Mouse (Mus musculus): ENCODE measurements at regions not wholly inside any gene's neighbourhood (a gene's known extent, or its start where the extent isn't known, plus 50 kb on each side); places are given as distances from the start of the nearest gene placed in this dataset.

DNA sequence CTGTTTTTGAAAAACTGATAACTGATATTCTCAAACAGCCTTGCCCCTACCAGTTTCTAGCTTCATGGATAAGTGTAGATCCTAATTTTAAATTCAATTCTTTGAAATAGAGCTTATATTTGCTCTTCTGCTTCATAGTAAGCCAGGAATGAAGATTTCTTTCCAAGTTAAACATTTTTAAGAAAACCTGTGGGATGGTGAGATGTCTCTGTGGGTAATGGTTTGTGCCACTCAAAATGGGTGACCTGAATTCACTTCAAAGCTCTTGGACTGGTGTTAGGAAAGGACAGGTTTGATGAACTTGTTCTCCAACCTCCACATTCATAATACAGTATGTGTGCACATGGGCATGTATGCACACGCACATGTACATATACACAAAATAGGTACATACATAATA is 1126.2 kb upstream of the Jmjd1c start:
- Histone ChIP-seq H3K9ac (ENCODE audit: low read length) (no peak overlapping the region), H3K9me3 (ENCODE audit: control insufficient read depth, low read length) (no peaks in the 10 kb centered on the region), H3K4me2 (ENCODE audit: low read depth) (no peak overlapping the region), H3K27me3 (ENCODE audit: control insufficient read depth, insufficient read depth, low read length) (no peaks in the 10 kb centered on the region), H3K27ac (ENCODE audit: low read depth, low read length) (no peak overlapping the region), H3K4me3 (ENCODE audit: low read depth, low read length) (no peak overlapping the region), H3K4me1 (ENCODE audit: control insufficient read depth, insufficient read depth, low read length) (no peaks in the 10 kb centered on the region), H3K36me3 (ENCODE audit: control insufficient read depth, insufficient read depth, low read length) (no peaks in the 10 kb centered on the region)
- ATAC-seq (ENCODE audit: insufficient read depth, low FRiP score, low TSS enrichment) (no peak), DNase-seq (ENCODE audit: low spot score) (no peak)
- 95% methylated on average over 1 of the region's 1 CpGs for WGBS
